Mouse (Mus musculus) bone marrow, adult 2 months (tissue): ENCODE measurements around the gene Rpl23.

Source experiments
- CTCF ChIP-seq: fragments of 200-500 bp; IDR thresholded peaks from 2 replicates; pipeline ENCODE4 v1.5.1; 2011; ENCODE audit warnings: low read length, control low read depth; ENCODE audit not compliant: control insufficient read depth, insufficient read depth
- POLR2A ChIP-seq: fragments of 200-500 bp; IDR thresholded peaks from 2 replicates; pipeline ENCODE4 v1.6.1; 2011; ENCODE audit warnings: low read depth, mild to moderate bottlenecking, control low read depth, low read length, borderline replicate concordance; ENCODE audit not compliant: control insufficient read depth

DNA sequence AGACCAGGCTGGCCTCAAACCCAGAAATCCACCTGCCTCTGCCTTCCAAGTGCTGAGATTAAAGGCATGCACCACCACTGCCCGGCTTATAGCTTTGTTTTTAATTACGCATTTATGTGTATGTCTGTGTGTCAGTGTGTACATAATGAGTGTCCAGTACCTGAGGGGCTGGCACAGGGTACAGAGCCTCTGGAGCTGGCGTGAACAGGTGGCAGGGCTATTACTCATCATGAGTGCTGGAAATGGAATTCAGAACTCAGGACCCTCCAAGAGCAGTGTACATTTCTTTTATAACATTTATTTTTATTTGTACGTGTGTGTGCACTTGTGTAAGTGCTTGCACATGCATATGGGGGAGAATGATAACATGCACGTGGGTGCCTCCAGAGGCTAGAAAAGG, 45.6 kb downstream of the Rpl23 start:
- TF ChIP-seq CTCF: no peak
- TF ChIP-seq POLR2A: no peak
